Mouse (Mus musculus) hindbrain, embryonic 11.5 days (tissue): ENCODE measurements at regions not wholly inside any gene's neighbourhood (a gene's known extent, or its start where the extent isn't known, plus 50 kb on each side); places are given as distances from the start of the nearest gene placed in this dataset.
A peak's percentile ranks its signal among the peaks of the same experiment; 100 is the strongest.

ENCODE experiments used
- ATAC-seq: fragments of 200-750 bp; cut with Nextera tagmentation; 2 replicates; pipeline ENCODE4 v1.8.0; 2017; ENCODE audit warnings: mild to moderate bottlenecking, moderate TSS enrichment, moderate library complexity; ENCODE audit not compliant: low FRiP score
- DNase-seq: peaks from one replicate; pipeline ENCODE4 v3.0.0-alpha.2; 2015; ENCODE audit warnings: low spot score
- H3K27ac ChIP-seq: fragments of 300-500 bp; sonication (generic); 2 replicates; pipeline ENCODE4 v1.5.1; 2014; ENCODE audit warnings: mild to moderate bottlenecking, low read depth, low read length
- H3K27me3 ChIP-seq: fragments of 300-500 bp; sonication (generic); 2 replicates; pipeline ENCODE4 v1.6.1; 2014; ENCODE audit warnings: mild to moderate bottlenecking, low read length, moderate library complexity, mixed read lengths; ENCODE audit not compliant: control insufficient read depth, insufficient read depth
- H3K36me3 ChIP-seq: fragments of 300-500 bp; sonication (generic); 2 replicates; pipeline ENCODE4 v1.6.1; 2014; ENCODE audit warnings: mild to moderate bottlenecking, low read length, moderate library complexity, mixed read lengths; ENCODE audit not compliant: control insufficient read depth, insufficient read depth
- H3K4me1 ChIP-seq: fragments of 300-500 bp; sonication (generic); replicated peaks from 2 replicates; pipeline ENCODE4 v1.6.1; 2014; ENCODE audit warnings: low read length, mixed read lengths; ENCODE audit not compliant: control insufficient read depth, insufficient read depth
- H3K4me2 ChIP-seq: fragments of 300-500 bp; sonication (generic); replicated peaks from 2 replicates; pipeline ENCODE4 v1.6.1; 2014; ENCODE audit warnings: mild to moderate bottlenecking, low read depth, low read length
- H3K4me3 ChIP-seq: fragments of 300-500 bp; sonication (generic); 2 replicates; pipeline ENCODE4 v1.5.1; 2014; ENCODE audit warnings: low read depth, low read length
- H3K9ac ChIP-seq: fragments of 300-500 bp; sonication (generic); 2 replicates; pipeline ENCODE4 v1.6.1; 2014; ENCODE audit warnings: low read depth, low read length
- H3K9me3 ChIP-seq: fragments of 300-500 bp; sonication (generic); 2 replicates; pipeline ENCODE4 v1.6.1; 2016; ENCODE audit warnings: low read length; ENCODE audit not compliant: control insufficient read depth
- WGBS: fragments of 180-500 bp; shearing (Covaris S2); extraction: QIAGEN DNeasy Blood & Tissue Kit; methylation state at CpG from one replicate; pipeline ENCODE4 v1.1.7; 2014; 5-methylcytosine and 5-hydroxymethylcytosine counted together

DNA sequence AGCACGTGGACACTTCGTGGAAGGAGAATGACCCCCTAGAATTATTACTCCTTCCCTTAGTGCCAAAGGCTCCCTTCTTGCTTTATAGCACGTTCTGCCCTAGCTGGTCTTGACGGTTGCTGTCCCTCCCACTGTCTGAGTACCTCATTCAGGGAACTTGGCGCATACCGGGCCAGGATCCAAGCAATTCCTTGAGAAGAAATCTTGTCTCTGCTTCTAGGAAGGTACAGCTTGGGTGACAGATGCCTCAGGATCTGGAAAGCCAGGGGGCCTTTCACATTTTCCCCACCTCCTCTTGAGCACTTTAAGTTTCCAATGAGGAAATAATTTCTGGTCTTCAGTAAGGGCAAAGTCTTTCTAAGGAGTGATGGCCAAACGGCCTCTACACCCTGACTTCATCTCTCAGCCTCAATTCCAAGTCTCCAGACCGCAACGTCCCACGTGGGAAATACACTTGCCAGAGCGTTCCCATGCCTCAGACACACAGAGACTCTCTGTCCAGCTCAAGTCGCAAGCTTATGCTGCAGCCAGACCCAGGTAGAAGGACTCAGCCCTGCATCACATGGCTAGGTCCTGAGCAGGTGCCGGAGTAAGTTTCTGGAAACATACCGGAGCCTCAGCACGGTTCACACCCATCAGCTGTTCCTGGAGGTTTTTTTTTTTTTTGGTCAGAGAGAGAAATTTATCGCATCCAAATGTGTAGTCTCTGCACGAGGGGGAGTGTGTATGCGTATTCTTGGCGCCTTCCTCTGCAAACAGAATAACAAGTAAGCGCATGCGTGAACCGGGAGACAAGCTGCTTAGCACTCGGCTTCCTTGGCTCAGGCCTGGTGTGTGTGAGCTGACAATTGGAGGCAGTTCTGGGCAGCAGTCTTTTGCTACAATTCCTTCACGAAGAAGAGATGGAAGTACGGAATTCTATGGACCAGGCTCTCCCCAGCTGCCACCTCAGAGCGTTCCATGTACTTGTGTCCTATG lies 171.7 kb upstream of the Kazn start:
- no peak overlapping the region for H3K9ac ChIP-seq
- 88% methylated on average over 26 of the region's 26 CpGs for WGBS
- H3K27me3 ChIP-seq = no peaks in the 10 kb centered on the region
- H3K27ac ChIP-seq = no peak overlapping the region
- no peaks in the 10 kb centered on the region for H3K36me3 ChIP-seq
- no peak for ATAC-seq
- H3K4me2 ChIP-seq = no peak overlapping the region
- DNase-seq = no peak
- H3K9me3 ChIP-seq = no peaks in the 10 kb centered on the region
- H3K4me3 ChIP-seq = no peak overlapping the region
- 0 out of 2 replicates have a peak, but pooled peaks cover 2% of the 10 kb centered on the region for H3K4me1 ChIP-seq

DNA sequence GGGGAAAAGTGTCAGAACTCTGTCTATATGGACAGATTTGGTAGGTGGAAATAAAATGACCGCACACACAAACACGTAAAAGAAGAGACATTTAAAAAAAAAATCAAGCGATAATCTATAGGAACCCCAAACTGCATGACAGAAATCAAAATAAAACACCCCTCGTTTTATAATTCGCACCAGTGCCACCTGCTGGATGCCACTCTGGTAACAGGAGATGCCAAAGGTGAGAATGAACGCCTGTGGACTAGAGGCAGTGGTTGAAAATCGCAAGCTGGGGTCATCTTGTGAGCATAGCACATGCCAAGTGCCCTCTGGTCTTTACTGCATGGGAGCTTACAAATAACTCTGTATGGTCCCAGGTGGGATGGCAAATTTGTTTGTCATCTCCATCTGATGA lies 158.7 kb upstream of the Kazn start:
- H3K4me3 ChIP-seq = no peak overlapping the region
- no peaks in the 10 kb centered on the region for H3K36me3 ChIP-seq
- no peak for DNase-seq
- no peak for ATAC-seq
- no peaks in the 10 kb centered on the region for H3K4me1 ChIP-seq
- H3K9ac ChIP-seq = no peak overlapping the region
- no peaks in the 10 kb centered on the region for H3K9me3 ChIP-seq
- WGBS = 71% methylated on average over 7 of the region's 7 CpGs
- H3K27ac ChIP-seq = no peak overlapping the region
- no peak overlapping the region for H3K4me2 ChIP-seq
- no peaks in the 10 kb centered on the region for H3K27me3 ChIP-seq

DNA sequence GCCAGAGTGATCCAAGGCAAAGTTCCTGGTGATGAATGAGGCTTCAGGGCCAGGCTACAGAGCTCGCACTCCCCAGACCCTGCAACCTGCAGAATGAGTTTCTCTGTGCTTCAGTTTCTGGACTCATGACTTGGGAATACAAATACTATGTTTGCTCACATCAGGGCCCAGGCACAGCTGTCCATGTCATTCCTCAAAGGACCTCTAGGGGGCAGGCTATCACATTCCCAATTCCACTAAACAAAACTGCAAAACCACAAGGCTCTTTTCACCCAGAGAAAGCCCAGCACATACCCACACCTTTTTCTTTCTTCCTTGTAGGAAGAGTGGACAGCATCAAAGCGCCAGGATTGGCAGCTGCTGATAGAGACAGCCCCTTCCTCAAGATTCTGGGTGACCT lies 153.7 kb upstream of the Kazn start:
- no peak overlapping the region for H3K27ac ChIP-seq
- H3K4me2 ChIP-seq = no peak overlapping the region
- ATAC-seq = no peak
- no peaks in the 10 kb centered on the region for H3K9me3 ChIP-seq
- DNase-seq = peak; percentile 66
- no peaks in the 10 kb centered on the region for H3K4me1 ChIP-seq
- no peaks in the 10 kb centered on the region for H3K27me3 ChIP-seq
- H3K36me3 ChIP-seq = no peaks in the 10 kb centered on the region
- no peak overlapping the region for H3K4me3 ChIP-seq
- 48% methylated on average over 2 of the region's 2 CpGs for WGBS
- no peak overlapping the region for H3K9ac ChIP-seq

DNA sequence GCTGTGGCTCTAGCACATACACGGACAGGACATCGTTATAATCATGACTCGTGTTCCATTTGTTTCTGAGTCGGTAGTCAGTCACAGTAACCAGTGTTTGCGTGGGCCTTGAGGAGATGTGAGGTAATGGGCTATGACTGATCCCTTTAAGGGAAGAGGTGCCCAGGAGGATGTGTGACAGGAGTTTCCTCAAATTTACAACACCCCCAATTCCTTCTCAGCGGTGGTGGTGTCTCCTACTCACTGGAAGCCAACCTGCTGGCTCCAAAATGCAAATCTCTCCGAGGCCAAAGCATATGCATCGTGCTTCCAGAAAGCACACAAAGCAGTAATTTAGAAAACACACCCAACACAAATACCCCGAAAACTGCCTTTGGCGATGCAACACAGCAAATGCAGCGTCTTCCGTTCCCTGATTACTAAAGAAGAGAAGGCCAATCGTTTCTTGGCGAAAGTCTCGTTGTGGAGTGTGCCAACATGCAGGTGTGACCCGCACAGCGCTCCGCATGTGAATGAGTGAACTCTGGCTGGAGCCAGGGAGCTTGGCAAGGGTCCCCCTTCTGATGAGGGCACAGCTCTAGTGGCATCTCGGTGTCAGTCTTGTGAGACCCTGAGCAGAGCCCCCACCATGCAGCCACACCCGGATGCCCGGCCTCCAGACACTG lies 151.5 kb upstream of the Kazn start:
- Histone ChIP-seq H3K9ac (no peak overlapping the region), H3K36me3 (no peaks in the 10 kb centered on the region), H3K4me2 (no peak overlapping the region), H3K27ac (no peak overlapping the region), H3K9me3 (no peaks in the 10 kb centered on the region), H3K27me3 (no peaks in the 10 kb centered on the region), H3K4me1 (no peaks in the 10 kb centered on the region), H3K4me3 (no peak overlapping the region)
- DNase-seq (no peak), ATAC-seq (no peak)
- 95% methylated on average over 21 of the region's 21 CpGs for WGBS

DNA sequence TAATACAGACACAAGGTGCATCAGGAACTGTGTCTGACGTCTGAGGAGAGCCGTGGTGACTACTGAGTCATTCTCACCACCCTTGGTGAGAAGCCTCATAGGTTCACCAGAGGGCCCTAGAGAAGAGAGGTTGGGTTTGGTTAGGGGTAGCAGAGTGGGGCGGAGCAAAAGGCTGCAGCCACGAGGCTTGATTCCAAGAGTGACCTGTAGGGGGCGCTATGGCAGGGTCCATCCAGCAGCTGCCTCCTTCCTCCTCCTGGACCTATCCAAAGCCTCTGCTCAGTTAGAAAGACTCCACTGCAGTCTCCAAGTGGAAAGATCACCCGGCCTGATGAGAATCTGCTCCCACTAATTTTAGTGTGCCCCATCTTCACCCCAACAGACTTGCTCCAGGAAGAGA lies 149.3 kb upstream of the Kazn start:
- ATAC-seq = no peak
- no peak for DNase-seq
- Histone ChIP-seq H3K27me3 (no peaks in the 10 kb centered on the region), H3K4me1 (no peaks in the 10 kb centered on the region), H3K4me3 (no peak overlapping the region), H3K9ac (no peak overlapping the region), H3K4me2 (no peak overlapping the region), H3K36me3 (no peaks in the 10 kb centered on the region), H3K27ac (no peak overlapping the region), H3K9me3 (no peaks in the 10 kb centered on the region)
- 82% methylated on average over 6 of the region's 6 CpGs for WGBS

DNA sequence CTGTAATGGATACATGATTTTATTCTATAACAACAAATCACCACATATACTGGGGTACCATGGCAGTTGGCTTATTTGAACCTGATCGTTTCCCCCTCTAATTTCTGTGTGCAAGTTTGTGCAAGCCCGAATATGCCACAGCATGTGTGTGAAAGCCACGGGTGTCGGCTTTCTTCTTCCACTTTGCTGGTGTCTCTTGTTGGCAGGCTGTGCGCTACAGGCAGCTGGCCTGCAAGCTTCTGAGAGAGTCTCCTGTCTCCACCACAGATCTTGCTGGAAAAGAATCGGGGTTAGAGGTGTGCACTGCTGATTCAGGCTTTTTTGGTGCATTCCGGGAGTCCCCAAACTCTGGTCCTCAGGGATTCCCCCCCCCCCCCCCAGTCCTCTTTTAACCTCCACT lies 142.0 kb upstream of the Kazn start:
- no peaks in the 10 kb centered on the region for H3K4me1 ChIP-seq
- no peaks in the 10 kb centered on the region for H3K9me3 ChIP-seq
- H3K9ac ChIP-seq = no peak overlapping the region
- no peak overlapping the region for H3K4me3 ChIP-seq
- H3K27me3 ChIP-seq = no peaks in the 10 kb centered on the region
- 80% methylated on average over 7 of the region's 7 CpGs for WGBS
- H3K36me3 ChIP-seq = no peaks in the 10 kb centered on the region
- H3K4me2 ChIP-seq = no peak overlapping the region
- no peak overlapping the region for H3K27ac ChIP-seq
- no peak for ATAC-seq
- no peak for DNase-seq

DNA sequence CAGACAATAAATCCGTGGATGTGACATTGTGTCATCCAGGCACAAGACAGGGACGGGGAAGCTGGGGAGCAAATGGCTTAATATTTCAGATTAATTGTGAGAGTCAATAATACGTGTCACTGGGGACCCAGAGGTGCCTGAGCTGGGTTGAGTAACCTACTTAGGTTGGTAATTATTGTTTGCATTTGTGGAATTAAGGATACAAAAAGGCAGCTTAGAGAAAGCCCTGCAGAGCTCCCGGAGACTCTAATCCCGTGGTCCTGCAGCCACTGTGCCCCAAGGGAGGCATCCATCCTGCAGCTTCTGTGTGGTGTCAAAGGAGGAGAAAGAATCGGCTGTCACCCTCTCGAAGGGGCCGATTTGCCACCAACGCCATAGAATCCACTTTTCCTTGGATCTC lies 139.3 kb upstream of the Kazn start:
- Histone ChIP-seq H3K27me3 (no peaks in the 10 kb centered on the region), H3K9ac (no peak overlapping the region), H3K36me3 (no peaks in the 10 kb centered on the region), H3K4me3 (no peak overlapping the region), H3K9me3 (no peaks in the 10 kb centered on the region), H3K27ac (no peak overlapping the region), H3K4me1 (no peaks in the 10 kb centered on the region), H3K4me2 (no peak overlapping the region)
- ATAC-seq (0 out of 2 replicates have a peak, but pooled peaks have one; percentile 46), DNase-seq (peak; percentile 34)
- WGBS = 34% methylated on average over 9 of the region's 9 CpGs

DNA sequence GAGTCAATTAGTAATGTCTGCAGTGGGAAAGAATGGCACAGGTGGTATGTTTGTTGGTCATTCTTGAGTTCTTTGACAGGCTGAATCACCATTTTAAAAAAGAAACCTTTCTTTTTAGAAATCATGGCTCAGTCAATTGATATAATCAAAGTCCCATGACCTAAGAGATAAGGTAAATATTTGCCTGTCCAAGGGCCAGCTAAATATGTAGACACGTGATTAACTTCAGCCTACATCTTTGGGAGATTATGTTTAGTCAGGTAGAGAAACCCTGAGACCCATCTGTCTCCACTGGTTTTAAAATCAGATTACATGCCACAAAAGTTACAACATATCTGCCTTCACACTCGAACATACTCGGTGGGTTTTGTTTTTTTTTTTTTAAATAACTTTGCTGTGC lies 128.6 kb upstream of the Kazn start:
- Histone ChIP-seq H3K9me3 (no peaks in the 10 kb centered on the region), H3K36me3 (no peaks in the 10 kb centered on the region), H3K27ac (no peak overlapping the region), H3K4me1 (no peaks in the 10 kb centered on the region), H3K4me3 (no peak overlapping the region), H3K9ac (no peak overlapping the region), H3K4me2 (no peak overlapping the region), H3K27me3 (no peaks in the 10 kb centered on the region)
- ATAC-seq (no peak), DNase-seq (no peak)
- WGBS = 86% methylated on average over 3 of the region's 3 CpGs

DNA sequence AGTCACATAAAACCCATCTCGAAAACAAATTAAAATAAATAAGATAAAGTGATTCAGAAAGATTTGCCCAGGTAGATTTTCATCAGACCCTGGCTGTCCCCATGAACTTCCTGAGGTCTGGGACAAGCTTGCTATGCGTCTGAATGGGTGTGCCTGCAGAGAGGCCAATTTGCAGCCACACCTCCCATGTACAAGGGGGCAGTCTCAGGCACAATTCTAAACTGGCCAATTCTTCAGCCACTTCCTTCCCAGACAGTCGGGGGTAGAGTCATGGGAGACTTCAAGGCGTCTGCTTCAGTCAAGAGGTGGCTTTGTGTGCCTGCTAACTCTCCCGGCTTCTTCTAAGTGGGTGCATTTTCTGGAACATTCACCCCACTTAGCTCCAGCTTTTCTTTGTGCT lies 122.9 kb upstream of the Kazn start:
- ATAC-seq (no peak), DNase-seq (no peak)
- Histone ChIP-seq H3K27me3 (no peaks in the 10 kb centered on the region), H3K4me1 (no peaks in the 10 kb centered on the region), H3K4me2 (no peak overlapping the region), H3K4me3 (no peak overlapping the region), H3K36me3 (no peaks in the 10 kb centered on the region), H3K9ac (no peak overlapping the region), H3K9me3 (no peaks in the 10 kb centered on the region), H3K27ac (no peak overlapping the region)
- 58% methylated on average over 5 of the region's 5 CpGs for WGBS
